Mouse (Mus musculus) kidney, postnatal 25 days (tissue): ENCODE data around the gene Cdhr2.

Source experiments
- DNase-seq, 2 experiments: peaks; one replicate each; pipeline ENCODE4 v3.0.0; 2021; ENCODE audit warnings: mixed read lengths in 2 of 2

Cdhr2 gene

DNA sequence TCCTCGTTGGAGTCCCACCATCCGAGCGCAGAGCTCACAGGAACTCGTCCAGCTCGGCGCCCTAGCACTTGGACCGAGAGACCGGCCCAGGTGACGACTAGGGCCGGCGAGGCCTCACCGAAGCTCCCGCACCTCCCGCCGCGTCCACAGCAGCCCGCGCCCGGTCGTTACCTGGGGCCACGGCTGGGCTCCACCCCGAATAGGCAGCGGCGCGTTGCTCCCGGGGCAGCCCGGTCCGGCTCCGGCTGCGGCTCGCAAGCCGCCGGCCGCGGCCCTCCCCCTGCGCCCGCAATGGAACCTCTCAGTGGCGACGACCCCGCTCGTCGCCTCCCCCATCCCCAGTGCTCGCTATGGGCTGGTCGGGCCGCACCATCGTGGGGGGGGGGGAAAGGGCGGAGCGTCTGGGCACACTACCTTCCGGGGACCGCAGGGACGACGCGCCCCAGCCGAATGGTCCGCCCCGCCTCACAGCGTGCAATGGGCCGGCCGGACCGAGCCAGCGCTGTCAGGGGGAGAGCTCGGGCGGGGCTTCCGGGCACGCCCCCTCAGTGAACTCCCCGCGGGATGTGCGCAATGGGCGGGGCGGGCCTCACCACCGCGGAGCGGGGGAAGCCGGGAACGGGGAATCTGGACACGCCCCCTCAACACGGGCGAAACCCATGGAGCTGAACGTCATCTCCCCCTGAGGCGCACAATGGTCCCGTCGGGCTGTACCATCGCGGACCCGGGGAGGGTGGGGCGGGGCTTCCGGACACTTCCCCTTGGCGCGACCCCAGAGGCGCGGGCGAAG is 7.5 kb upstream of the Cdhr2 start, which contains the start of gene Rnf44:
Gene Rnf44 (minus strand): TSS at position 350 of the 790 bp plus-strand sequence.
- DNase-seq = peak; percentile 99

DNA sequence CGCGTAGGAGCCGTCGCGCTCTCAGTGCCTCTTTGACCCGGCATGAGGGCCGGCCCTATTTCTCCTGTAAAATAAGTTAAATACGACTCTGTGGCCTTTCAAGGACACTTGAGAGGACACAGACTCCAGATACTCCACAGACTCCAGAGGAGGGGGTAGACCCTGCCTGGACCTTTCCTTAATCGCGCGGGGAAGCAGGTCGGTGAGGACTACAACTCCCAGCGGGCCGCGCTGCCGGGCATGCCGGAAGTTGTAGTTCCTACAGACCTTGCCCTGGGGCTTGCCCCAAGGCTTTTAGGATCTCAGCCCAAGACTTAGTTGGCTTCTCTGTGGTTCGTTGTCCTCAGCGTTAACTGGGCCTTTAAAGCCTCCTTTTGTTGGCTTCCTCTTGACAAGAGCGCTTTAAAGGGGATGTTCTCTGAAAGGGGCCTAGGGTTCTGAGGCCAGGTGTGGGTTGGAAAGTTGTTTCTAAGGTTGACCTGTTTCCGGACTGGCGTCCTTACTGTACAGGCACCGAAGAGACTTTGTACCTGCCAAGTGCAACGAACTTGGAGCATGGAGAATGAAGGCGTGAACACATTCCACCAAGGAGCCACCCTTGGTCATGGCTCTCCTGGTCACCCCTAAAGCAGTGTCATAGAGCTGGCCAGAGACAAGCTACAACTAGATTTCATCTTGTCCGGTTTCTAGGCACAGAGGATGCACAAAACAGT is 6.8 kb upstream of the Cdhr2 start:
- peak; percentile 91 to 94 for DNase-seq

DNA sequence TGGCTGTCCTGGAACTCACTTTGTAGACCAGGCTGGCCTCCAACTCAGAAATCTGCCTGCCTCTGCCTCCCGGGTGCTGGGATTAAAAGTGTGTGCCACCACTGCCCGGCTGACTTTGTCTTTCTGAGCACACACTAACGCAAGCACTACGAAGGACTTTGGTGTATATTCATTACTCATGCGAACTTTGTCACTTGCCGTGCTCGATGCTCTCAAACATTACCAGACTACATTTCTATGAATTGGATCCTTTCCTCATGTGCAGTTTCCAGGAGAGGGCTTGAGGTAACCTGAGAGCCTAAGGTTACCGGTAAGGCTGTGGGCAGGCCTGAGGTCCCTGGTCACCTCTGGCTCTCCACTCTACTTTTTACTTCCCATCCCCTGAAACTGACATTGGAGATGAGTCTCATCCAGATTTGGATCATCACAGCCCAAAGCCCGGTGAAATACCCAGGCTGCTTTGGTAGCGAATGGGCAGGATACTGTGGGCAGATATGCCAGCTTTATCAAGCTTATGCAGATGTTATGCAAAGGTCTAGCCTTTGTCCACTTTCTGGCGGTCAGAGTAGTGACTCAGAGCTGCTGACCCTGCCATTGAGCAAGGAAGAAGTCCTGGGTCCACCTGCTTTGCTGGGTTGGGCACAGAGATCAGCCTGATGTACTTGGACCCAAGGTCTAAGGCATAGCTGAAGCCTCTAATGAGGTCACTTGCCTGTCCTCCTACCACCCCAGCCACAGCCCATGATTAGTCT is 5.6 kb upstream of the Cdhr2 start:
- DNase-seq = peak in 1 of 2 experiments; percentile 66

DNA sequence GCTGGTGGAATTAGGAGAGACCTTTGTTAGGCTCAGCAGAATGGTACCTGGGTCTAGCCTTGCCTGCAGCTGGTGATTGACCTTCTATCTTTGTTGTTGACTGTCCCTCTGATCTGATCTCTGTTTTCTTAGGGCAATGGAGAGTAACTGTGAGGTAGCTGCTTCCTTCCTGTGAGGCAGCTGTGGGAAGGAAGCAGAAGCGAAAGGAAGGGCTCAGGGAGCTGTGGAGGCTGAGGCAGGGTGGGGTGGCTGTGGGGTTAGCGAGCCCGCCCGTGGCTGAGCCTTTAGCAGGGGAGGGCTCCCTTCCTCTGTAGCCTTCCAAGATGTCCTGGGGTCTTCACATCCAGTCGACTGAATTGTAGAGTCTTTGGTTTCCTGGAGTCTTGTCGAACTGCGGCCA is 1.2 kb downstream of the Cdhr2 start:
- no peak for DNase-seq

DNA sequence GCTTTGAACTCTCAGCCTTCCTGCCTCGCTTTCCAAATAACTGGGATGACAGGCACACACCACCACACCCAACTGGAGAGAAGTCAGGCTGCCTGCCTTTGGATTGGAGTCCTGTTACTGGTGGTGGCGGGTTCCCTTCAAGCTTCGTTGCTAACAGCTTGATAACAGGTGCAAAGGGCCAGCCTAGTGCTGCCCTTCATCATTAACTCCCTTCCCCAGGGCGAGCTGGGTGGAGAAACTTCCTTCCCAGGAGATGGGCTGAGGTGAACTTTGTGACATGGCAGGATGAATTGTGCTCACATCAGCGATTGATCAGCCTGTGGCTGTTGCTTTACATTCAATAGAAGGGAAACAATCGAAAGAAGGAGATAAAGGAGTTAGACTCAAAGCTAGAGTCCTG is 3.6 kb downstream of the Cdhr2 start:
- DNase-seq = no peak

DNA sequence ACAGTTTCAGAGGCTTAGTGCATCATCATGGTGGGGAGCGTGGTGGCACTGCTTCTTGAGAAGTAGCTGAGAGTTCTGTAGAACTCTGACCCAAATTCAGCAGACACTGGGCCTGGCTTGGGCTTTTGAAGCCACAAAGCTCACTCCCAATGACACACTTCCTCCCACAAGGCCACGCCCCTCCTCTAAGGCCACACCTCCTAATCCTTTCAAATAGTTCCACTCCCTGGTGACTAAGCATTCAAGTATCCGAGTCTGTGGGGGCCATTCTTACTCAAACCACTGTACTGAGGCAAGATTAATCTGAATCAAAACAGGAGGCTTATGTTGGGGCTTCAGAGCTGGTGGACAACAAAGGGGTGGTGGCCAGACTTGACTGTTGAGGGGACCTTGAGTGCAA is 9.6 kb downstream of the Cdhr2 start:
- DNase-seq = no peak

DNA sequence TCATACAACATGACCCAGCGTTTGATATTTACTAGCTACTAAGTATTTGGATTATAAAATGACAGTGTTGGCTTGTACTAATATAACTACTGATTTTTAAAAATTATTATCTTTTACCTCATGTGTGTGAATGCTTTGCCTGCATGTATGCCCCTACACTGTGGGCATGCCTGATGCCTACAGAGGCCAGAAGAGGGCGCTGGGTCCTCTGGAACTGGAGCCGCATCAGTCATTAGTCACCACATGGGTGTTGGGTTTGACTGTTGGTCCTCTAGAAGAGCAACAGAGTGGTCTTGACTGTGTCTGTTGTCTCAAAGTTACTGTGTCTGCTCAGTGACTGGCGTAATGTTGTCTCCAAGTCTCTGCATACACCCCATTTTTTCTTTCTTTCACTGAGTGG is 13.1 kb downstream of the Cdhr2 start:
- DNase-seq = no peak

DNA sequence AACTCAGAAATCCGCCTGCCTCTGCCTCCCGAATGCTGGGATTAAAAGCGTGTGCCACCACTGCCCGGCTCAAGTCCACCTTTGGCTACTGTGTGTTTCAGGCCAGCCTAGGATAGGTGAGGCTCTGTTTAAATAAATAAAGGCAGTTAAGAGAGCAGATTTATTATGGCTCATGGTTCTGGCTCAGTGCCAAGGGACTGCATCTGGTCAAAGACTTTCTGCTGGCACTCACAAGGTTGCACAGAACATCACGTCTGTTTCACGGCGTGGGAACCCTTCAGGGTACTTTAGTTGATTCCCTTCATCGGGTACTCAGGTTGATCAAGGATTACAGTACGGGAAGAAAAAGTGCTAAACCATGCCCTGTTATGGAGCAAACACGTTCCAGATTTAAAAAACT is 13.7 kb downstream of the Cdhr2 start:
- DNase-seq = peak in 1 of 2 experiments; percentile 18

DNA sequence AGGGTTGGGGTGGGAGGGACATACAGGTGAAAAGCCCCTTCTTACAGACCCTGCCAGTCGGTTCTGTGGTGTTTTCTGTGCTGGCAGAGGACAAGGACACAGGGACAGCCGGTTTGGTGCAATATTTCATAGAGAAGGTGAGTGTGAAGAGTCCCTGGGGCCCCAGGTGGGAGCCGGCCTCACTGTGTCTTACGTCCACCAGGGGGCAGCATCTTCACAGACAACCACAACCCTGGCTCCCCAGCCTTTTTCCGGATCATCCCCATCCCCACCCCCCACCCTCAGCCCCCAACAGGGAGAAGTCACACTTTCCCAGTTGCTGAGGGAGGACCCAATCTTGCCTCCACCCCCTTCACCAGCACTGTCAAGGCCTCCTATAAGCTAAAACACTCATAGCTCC is 15.7 kb downstream of the Cdhr2 start:
- peak; percentile 54 to 64 for DNase-seq

DNA sequence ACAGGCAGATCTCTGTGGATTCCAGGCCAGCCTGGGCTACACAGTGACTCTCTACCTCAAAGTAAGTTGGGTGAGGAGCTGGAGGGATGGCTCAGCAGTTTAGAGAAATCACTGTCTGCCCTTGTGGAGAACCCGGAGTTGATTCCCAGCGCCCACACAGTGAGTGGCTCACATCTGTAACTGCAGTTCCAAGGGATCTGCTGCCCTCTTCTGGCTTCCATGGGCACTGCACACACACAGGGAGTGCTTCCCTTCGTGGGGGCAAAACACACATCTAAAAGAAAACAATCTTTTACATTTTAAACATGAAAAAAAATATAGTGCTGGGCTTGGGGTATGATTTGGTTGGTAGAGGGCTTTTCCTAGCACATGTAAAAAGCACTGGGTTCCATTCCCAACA is 21.9 kb downstream of the Cdhr2 start:
- no peak for DNase-seq

DNA sequence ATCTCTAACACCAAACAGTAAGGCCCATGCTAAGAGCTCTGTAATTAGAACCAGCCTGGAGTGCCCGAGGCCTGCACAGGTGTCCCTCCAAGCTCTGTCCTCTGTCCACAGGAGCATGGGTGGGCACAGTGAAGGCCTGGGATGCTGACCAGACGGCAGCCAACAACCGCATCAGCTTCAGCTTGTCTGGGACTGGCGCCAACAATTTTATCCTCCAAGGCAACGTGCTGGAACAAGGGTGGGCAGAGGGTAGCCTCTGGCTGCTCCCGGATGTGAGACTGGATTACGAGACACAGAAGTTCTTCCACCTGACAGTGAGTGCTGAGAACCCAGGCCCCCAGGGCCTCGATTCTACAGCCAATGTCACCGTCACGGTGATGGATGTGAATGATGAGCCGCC is 24.9 kb downstream of the Cdhr2 start:
- DNase-seq = peak in 1 of 2 experiments; percentile 19

DNA sequence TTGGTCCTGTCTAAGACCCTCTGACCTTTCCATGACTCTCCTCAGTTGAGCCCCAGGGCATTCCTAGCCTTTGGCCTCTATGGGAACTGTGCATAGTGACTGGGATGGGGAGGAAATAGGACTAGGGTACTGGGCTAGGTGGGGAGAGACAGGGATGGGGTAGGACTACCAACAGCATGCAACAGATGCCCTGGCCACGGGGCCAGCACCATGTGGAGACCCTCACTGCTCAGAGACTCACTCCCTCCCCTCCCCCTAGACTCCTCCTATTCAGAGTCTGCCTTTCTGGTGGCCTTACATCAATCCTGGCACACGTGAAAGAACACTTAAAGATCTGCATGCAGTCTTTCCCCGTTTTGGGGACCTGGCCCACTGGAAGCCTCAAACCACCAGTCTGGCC is 35.7 kb downstream of the Cdhr2 start:
- DNase-seq = no peak

DNA sequence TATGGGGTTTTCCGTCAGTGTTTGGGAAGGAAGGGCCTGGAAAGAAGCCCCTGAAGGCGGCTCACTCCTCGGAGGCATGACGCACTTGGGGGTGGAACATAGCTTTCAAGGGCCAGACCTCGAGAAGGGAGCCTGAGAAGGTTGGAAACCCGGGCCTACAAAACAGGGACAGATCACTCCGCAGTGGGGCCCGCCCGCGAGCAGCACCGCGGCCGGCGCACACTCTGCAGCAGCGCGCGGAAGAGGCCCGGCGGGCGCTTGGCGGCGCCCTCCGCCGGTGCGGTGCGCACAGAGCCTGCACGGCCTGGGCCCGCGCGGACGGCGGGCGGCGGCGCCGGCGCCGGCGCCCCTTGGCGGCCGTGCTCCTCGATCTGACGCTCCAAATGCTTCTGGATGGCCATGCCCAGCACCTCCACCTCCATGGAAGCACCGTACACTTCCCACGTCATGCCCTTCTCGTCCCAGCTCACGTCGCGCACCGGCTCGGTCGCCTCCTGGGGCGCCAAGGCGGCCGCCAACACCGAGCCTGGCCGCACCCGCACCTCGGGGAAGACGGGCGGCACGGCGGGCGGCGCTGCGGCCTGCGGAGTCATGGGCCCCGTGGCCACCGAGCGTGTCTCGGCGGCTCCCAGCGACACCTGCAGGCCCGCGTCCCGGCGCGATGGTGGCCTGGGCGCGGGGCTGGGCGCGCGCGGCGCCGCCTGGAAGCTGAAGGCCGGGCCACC is 36.4 kb downstream of the Cdhr2 start:
- DNase-seq = no peak

DNA sequence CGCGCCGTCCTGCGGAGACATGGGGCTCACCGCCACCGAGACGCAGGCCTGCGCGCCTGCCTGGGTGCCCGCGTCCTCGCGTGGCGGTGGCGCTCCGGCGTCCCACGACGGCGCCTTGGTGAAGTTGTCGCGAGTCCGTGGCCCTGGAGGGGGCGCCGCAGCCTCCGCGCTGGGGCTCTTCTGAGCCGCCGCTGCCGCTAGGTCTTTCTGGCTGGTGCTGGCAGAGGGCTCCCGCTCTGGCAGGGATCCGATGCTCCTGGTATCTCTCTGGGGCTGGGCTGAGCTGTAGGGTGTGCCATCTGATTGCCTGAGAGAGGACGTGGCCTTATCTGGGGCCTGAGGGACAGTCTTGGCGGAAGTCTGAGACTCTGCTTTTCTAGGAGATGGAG is 36.9 kb downstream of the Cdhr2 start:
- DNase-seq = no peak

DNA sequence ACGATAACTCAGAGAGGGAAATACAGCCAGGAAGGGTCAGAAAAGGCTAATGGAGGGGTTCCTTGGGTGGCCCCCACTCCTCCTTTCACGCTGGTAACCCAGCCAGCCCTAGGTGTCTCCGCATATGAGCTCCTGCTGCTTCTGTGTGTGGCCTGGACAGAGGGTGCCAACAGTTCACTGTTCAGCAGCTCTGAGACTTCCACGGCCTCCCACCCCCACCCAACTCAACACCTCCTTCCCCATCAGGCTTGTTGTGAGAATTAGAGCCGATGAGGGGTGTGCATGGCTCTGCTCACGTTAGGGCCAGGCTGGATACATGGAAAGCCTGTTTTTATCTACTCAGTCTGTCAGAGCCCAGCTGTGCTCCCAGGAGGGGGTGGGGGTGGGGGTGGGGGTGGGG is 44.8 kb downstream of the Cdhr2 start:
- no peak for DNase-seq

DNA sequence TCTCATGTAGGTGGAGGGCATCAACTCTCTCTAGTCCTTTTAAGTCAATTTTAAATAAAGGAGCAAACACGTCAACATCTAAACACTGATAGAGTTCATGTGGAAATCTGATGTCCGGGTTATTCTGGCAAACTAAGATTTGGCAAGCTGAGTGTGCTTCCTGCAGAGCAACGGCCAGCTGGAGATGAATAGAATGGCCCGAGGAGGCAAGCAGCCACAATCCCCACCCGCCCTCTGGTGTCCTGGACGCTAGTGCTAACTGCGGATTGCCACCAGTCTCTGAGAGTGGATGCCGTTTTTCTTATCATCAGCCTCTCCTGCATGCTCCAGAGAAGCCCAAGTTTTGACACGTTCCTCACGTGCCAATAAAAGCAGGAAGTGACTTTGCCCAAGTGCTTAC is 45.6 kb downstream of the Cdhr2 start:
- no peak for DNase-seq

DNA sequence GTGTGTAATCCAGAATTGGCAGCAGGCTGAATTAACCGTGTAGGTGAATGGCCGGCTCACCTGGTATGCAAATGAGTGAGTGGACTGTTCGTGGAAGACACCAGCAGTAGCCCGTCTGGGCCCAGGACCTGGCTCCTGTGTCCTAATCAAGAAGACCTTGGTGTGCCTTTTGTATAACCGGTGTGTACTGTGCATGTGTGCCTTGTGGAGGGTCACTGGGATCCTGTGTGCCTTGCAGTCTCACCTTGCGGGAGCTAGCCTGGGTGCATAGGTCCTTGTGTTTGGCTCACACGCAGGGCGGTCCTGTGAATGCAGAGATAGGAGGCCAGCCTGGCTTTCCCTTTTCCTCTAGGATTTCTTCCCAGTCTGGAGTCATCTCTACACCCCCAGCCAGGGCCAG is 46.9 kb downstream of the Cdhr2 start:
- no peak for DNase-seq

DNA sequence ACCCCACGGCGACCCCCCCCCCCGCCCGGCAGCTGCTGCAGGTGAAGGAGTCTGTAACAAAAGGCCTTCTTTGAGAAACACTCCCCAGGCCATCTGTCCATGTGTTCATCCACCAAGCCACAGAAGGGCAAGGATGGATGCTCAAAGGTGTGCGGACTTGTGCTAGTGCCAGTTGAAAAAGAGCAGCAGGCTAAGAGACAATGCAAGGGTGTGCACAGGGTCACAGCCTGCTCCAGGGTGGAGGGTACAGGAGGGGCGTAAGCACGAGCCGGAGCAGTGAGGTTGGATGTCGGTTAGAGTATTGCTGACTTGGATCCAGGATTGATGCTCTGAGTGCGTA is 47.4 kb downstream of the Cdhr2 start:
- DNase-seq = no peak

DNA sequence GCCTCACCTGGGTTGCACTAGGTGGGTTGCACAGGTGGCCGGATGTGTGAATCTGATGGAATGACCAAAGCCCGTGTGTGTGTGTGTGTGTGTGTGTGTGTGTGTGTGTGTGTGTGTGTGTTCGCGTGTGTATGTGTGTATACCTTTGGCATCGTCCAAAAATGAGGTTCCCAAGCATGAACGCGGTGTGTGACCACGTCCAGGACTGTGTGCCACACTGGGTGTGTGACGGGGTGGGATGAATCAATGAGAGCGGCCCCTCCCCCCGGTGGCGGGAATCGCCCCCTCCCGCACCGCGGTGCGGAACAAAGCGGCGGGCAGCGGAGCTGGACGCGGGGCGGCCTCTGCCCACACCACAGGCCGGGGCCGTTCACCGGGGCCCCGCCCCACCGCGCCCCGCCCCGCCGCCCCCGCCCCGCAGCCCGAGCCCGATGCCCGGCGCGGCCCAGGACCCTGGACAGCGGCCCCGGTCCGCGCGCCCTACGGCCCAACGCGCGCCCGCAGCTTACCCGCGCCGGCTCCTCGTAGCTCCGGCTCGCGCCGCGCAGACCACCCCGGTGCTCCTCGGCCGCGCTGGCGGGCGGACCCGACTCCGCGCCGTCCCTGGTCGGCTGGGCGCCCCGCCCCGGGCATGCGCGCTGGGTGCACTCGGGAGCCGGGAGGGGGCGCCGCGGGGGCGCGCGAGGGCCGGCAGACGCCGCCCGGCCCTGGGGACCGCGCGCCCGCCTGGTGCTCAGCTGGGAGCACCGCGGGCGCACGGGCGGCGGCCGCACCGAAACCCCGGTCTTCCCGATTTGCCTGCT is 48.0 kb downstream of the Cdhr2 start:
- peak in 1 of 2 experiments; percentile 50 for DNase-seq

DNA sequence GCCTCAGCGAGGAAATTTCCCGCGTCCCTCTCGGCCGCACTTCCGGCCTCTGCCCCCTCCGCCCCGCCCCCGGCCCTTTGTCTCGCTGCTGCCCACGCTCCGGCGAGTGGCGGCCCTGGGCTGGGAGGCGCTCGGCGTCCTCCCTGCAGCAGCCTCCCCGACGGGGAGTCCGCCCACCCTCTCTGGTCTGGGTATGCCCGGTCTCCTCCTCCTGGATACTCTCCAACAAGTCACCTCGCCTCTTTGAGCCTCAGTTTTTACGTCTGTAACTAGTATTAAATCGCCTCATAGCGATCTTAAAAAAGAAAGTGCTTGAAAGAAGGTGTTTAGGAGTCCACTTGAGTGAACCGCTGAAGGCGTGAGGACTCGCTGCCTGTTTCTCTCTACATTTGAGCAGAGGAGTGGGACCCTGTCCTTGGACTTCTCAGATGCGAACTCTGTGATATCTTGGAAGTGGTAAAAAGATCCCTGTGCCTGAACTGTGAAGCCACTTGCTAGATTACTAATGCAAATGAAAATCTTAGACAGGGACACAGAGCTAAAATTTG is 48.7 kb downstream of the Cdhr2 start, which contains the start of gene Gprin1:
Gene Gprin1 (minus strand): TSS at position 11 of the 548 bp plus-strand sequence.
- no peak for DNase-seq

DNA sequence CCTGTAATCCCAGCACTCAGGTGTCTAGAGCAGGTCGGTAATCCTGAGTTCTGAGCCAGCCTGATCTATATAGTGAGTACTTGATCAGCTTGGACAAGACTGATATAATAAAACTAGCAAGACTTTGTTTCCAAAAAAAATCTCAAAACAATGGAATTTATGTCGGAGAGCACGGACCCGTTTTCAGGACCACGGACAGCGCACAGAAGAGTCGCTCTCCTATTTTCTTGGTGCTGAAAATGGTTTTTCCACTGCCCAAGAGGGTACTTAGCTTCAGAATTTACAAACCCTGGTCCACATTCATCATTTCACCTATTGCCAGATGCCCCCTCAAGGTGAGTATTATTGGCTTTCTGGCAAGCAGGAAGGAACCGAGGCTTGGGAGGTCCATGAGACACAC is 49.4 kb downstream of the Cdhr2 start:
- DNase-seq = peak in 1 of 2 experiments; percentile 49

DNA sequence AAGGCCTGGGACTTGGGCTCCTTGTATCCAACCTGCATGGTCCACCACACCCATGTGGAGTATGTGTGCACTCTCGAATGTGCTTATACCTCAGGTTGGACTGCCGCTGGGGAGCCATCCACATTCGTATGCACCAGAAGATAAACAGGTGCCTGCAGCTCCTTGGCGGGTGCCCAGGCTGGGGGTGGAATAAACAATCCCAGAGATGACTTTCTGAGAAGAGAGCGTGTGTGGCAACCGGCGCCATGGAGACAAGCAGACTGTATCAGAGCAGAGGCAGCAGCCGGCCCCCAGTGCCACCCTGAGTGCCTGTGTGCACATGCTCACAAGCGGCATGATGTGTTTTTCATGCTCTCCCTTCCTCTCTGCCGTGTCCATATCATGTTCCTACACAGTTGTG is 51.4 kb downstream of the Cdhr2 start:
- DNase-seq = no peak
